Mouse (Mus musculus): ENCODE measurements around the gene Clec4d.

GRCm38 (mm10) chr6:123308033-123308432 lies 46.1 kb downstream of the Clec4d start, which contains the start of gene Vmn2r19:
- TF ChIP-seq CTCF (IDR thresholded peaks at IDR 0.05; ENCODE audit: extremely low read depth, insufficient read length, insufficient replicate concordance, low read depth, low read length): no peak
- no peak for TF ChIP-seq POLR2A (IDR thresholded peaks at IDR 0.05; ENCODE audit: low read depth, low read length)

All from small intestine, adult 2 months (tissue).